Mouse (Mus musculus): ENCODE results near the gene Gm10974. TPM values are rescaled to one million over a fixed set of nuclear protein-coding genes. Genes with fewer than 3 reads are reported as not detected.

Gm10974 gene
- polyA plus RNA-seq, 1 experiment: not detected

DNA sequence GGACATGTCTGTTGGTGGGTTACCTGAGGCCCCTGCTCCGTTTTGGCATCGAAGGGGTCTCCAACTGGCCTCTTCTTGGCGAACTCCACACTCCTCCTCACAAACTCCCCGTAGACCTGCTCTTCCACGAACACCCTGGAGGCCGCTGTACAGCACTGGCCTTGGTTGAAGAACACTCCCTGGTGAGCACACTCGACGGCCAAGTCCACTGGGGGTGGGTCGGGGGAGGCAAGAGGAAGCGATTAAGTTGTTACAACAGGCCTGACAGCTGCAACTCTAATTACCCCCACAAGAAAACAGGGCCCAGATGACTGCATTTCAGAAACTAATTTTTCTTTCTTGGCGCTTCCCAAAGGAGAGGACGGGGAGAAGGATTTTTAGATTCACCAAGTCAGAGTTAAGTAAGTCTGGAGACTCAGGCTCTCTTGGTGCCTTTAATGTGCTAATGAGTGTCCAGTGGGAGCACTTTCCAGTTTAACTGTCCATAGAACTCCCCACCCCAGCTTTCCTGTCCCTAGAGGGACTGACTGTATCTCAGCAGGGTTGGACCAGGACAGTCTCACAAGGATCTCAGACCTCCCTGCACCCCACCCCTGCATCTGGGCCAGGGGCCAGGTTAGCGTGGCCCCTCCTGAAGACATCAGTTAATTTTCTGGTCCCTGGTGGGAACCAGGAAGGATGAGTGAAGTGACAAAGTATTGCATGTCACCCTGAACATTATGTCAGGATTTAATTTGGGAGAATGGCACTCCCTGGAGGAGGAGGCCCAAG lies 40.4 kb downstream of the Gm10974 start:
- Histone ChIP-seq H3K27ac (replicated peaks; ENCODE audit: low read depth, low read length) (peak overlapping the region; percentile 7; the same call in 1 of the 2 replicates), H3K4me1 (ENCODE audit: control insufficient read depth, insufficient read depth, insufficient read length, low read length) (peaks cover 20% of the 10 kb centered on the region), H3K4me3 (ENCODE audit: insufficient read depth, low read depth, low read length) (no peak overlapping the region)

DNA sequence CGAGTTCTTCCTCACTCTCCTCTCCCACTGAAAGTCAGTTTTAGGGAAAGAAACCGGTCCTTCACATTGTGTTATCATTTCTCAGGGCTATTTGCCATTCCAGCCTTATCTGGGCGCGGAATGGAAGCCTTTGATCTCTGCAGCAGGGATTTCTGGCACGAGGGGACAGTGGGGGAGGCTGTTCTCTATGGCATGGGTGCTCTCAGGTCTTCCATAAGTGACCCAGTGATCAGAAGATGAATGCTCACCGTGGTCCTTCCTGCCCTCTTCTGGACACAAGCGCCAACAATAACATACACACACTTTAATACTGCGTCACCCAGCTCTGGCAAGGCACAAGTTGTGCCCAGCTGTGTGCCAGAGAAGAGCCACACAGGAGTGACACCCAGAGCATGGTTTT lies 41.3 kb downstream of the Gm10974 start:
- H3K27ac ChIP-seq (replicated peaks; ENCODE audit: low read depth, low read length): no peak overlapping the region

DNA sequence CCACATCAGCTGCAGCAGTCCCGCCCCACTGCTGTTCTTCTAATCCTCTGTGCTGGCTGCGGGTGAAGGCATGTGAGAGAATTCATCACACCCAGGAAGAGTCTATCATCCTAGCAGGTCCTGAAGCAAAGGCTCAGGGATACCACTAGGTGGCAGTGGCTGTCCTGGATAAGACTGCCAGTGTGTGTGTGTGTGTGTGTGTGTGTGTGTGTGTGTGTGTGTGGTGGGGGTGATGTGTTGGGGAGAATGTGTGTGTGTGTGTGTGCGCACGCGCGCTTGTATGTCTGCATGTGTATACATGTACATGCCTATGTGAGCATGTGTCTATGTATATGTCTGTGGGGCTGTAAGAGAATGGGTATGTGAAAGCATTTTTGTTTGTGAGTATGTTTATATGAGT lies 43.7 kb downstream of the Gm10974 start:
- no peak overlapping the region for H3K27ac ChIP-seq (replicated peaks; ENCODE audit: low read depth, low read length)
- peaks cover 20% of the 10 kb centered on the region for H3K4me1 ChIP-seq (ENCODE audit: control insufficient read depth, insufficient read depth, insufficient read length, low read length)
- H3K4me3 ChIP-seq (ENCODE audit: insufficient read depth, low read depth, low read length): no peak overlapping the region

More for the DNA sequence above, 41.3 kb downstream of the Gm10974 start:
- no peak overlapping the region for H3K4me3 ChIP-seq (ENCODE audit: insufficient read depth, low read depth, low read length)
- H3K4me1 ChIP-seq (ENCODE audit: control insufficient read depth, insufficient read depth, insufficient read length, low read length): peaks cover 20% of the 10 kb centered on the region

DNA sequence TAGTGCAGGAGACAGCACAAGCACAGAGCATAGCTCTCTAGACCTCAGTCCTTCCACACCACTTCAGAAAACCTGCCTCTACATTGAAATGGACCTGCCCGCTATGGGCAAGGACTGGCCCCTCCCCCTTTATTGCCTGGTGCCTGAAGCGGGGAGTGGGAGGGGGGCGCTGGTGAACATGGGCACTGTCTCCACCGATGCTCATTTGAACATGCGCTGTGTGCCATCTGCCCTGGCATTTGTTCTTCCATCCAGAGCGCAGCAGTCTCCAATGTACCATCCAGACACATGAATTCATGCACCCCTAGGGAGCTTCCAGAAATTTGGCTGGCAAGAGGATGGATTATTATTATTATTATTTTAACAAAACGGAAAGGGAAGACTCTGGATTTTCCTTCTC lies 47.4 kb downstream of the Gm10974 start:
- Histone ChIP-seq H3K27ac (replicated peaks; ENCODE audit: low read depth, low read length) (no peak overlapping the region), H3K4me1 (ENCODE audit: control insufficient read depth, insufficient read depth, insufficient read length, low read length) (no peaks in the 10 kb centered on the region), H3K4me3 (ENCODE audit: insufficient read depth, low read depth, low read length) (no peak overlapping the region)

DNA sequence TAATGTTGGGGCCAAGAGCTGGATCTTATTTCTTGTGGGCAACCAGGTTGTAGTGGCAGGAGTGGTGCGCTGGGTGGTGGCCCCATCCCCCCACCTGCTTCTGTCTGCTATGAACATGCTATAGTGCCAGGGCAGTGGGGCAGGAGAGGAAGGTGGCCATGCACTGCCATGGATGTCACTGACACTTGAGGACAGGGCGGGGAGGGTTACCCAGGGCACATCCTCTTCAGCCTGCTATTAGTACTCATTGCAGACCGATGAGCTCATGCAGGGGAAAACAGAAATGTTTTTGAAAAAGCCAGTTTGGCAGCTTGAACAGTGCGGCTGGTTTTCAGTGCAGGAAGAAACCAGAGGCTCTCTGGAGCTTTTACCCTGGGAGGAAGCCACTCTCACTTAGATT lies 51.1 kb downstream of the Gm10974 start:
- no peak overlapping the region for H3K4me3 ChIP-seq (ENCODE audit: insufficient read depth, low read depth, low read length)
- no peaks in the 10 kb centered on the region for H3K4me1 ChIP-seq (ENCODE audit: control insufficient read depth, insufficient read depth, insufficient read length, low read length)
- no peak overlapping the region for H3K27ac ChIP-seq (replicated peaks; ENCODE audit: low read depth, low read length)

DNA sequence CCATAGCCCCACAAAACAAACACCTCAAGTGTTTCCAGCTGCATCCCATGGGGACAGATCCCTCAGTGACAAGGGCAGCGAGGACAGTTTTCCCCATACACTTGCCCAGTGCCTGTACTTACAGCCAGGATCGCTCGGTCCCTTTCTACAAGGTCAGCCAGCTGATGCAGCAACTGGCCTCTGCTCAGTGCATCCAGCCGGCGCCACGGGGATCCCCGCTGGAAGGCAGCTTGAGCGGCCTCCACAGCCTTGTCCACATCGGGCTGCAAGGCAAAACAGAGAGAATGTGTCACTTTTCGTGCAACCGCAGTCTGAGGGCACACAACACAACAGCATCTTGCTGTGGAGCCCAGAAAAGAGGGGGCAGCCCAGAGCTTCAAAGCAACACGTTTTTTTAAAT lies 53.3 kb downstream of the Gm10974 start:
- Histone ChIP-seq H3K4me1 (ENCODE audit: control insufficient read depth, insufficient read depth, insufficient read length, low read length) (no peaks in the 10 kb centered on the region), H3K4me3 (ENCODE audit: insufficient read depth, low read depth, low read length) (no peak overlapping the region), H3K27ac (replicated peaks; ENCODE audit: low read depth, low read length) (no peak overlapping the region)

DNA sequence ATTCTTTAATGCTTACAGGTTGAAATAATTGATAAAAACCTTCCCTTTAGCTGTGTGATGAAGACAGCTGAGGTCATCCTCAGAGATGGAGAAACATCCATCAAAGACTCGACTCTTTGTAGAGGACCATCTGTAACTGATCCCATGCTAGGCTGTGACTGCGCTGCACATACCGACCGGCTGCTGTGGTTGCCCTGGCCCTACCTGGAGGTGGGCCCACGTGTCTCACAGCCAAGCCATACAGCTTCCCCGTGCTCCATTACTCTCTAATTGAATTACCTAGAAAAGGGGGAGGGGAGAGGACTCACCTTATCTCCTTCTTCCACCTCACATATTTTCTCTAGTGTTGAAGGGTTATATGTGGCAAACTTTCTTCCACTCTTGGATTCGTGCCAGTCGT lies 56.2 kb downstream of the Gm10974 start:
- H3K4me1 ChIP-seq (ENCODE audit: control insufficient read depth, insufficient read depth, insufficient read length, low read length): no peaks in the 10 kb centered on the region
- no peak overlapping the region for H3K4me3 ChIP-seq (ENCODE audit: insufficient read depth, low read depth, low read length)

DNA sequence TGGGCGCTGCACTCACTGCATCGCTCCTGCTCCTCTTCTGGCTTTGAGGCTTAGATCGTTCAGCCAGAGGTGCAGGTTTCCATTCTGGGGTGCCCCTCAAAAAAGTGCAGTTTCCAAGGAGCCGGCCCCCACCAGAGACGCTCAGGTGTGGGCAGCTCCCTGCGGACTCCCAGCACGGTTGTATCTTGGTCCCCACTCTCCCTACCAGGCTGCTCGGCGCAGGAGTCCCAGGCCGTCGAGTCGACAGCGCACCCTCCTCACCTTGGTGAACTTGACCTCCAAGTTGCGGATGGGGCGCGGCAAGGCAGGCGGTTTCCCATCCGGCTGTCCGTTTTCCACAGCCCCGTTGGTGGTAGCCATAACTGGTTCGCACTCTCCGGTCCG lies 61.3 kb downstream of the Gm10974 start:
- peak overlapping the region; percentile 40 for H3K4me3 ChIP-seq (ENCODE audit: insufficient read depth, low read depth, low read length)
- H3K27ac ChIP-seq (replicated peaks; ENCODE audit: low read depth, low read length): no peak overlapping the region
- H3K4me1 ChIP-seq (ENCODE audit: control insufficient read depth, insufficient read depth, insufficient read length, low read length): no peaks in the 10 kb centered on the region

More for the DNA sequence above, 56.2 kb downstream of the Gm10974 start:
- H3K27ac ChIP-seq (replicated peaks; ENCODE audit: low read depth, low read length): no peak overlapping the region

DNA sequence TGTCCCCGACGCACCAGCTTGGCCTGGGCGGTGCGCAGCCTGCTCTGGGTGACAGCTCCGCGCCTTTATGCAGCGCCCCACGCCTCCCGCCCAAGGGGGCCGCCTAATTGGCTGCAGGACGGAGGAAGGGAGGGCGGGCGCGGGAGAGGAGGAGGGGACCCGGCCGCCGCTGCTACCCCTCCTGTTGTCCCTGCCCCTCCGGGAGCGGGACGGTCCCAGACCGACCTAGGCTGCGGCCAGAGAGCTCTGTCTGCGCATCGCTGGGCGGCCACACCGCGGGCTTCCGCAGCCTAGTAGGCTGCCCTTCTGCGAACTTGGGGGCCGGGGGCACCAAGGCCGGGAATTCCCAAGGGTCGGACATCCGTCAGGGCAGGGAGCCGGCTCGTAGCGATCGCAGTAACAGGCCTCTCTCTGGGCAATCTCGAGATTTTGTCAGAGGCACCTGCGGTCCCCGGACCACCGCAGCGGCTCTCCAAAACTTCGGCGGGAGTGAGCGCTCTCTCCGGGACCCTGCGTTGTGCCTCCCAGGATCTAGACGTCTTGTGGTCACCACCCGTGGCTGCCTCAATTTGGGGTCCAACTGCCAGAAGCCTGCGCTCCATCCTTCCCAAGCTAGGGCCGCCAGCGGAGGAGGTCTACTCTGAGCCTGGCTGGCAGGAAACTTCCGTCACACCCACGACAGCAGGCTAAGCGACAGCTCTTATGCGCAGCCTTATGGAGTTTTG lies 61.9 kb downstream of the Gm10974 start, which contains the start of gene Aldh1a3:
Aldh1a3 (minus strand) TSS at position 81 of the 725 bp plus-strand sequence.
- no peaks in the 10 kb centered on the region for H3K4me1 ChIP-seq (ENCODE audit: control insufficient read depth, insufficient read depth, insufficient read length, low read length)
- H3K27ac ChIP-seq (replicated peaks; ENCODE audit: low read depth, low read length): no peak within 1 kb of the TSS
- H3K4me3 ChIP-seq (ENCODE audit: insufficient read depth, low read depth, low read length): peak within 1 kb of the TSS; percentile 40

DNA sequence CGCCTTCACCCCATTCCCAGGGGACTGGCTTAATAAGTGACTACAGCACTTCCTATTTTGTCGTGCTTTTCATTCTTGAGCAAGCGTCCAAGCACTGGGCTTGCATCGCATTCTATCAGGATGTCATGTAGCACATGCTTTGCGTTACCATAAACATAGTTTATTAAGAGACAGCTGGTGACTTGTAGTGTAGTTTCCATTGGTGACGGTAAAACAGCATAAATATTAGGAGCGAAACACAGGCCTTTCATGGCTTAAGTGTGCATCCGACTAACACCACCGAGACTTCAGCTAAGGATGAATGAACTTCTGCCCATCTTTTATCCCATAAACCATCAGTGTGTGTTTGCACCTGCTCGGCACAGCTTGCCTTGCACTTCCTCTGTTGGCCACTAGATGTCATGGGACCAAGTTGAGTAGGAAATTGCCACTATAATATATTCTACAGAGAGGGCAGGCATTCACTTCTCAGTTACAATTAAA lies 68.8 kb downstream of the Gm10974 start:
- H3K4me3 ChIP-seq (ENCODE audit: insufficient read depth, low read depth, low read length): no peak overlapping the region
- H3K4me1 ChIP-seq (ENCODE audit: control insufficient read depth, insufficient read depth, insufficient read length, low read length): no peaks in the 10 kb centered on the region
- no peak overlapping the region for H3K27ac ChIP-seq (replicated peaks; ENCODE audit: low read depth, low read length)

Other genes starting within 250 kb of the Gm10974 start
- 2.1 and 2.5 TPM in 2 replicates for gene Lrrk1, start 22.4 kb downstream of the Gm10974 start, polyA plus RNA-seq (2012; ENCODE audit: insufficient read depth, insufficient read length, missing spikeins)
- gene Aldh1a3, start 61.6 kb downstream of the Gm10974 start, polyA plus RNA-seq (2012; ENCODE audit: insufficient read depth, insufficient read length, missing spikeins): 1.6 and 3.0 TPM in 2 replicates

All from brown adipose tissue, adult 24 weeks (tissue).